Mouse (Mus musculus) mammary gland, adult 2 months (tissue): ENCODE results near the gene Zfp386. TPM values are rescaled to one million over a fixed set of nuclear protein-coding genes. Genes with fewer than 3 reads are reported as not detected.

Experiments used
- polyA plus RNA-seq: library from polyadenylated mRNA; depleted of rRNA; stranded (reverse); fragments of >200 nt; gene quantifications from 2 replicates; pipeline ENCODE4 v1.2.3, GENCODE M21; 2012; ENCODE audit warnings: low replicate concordance; rRNA removed

Gene Zfp386
- 4.1 and 8.9 TPM in 2 replicates for polyA plus RNA-seq

DNA sequence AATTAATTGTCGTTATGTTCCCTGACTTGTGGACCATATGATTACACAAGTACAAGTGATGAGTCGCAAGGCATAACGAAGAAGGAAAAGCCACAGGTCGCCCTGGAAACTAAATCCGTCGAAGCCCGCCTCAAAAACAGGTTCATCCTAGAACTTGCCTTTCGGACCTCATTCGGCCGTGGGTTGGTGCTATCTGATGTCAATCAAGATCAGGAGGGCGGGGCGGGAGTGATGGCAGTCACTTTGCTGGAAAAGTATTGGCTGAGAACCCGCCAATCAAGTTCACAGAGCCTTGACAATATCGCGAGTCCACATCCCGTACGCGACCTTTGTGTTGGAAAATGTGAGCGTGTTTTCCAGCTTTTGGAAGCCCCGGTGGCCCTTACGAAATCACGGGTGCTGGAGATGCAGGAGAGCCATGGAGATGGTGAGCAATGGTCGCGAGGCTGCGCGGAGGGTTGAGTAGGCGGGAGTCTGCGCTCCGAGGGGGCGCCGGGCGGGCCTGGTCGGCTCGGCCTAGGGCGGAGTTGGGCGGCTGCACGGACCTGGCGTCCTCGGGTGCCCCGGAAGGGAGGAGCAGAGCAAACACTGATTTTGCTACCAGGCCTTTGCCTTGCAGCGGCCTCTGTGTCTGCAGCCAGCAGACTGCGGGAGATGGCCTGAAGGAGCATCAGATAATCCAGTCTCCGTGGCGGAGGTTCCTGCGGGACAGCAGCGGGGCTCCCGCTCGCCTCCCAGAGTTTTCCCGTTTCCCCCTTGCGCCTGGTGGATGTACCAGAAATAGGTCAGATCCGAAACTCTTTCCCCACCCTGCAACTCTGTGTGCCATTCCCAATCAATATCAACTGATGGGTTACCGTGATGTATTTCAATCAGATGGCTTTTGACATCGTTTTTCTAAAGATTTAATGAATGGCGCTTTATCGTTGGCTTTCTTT, at the start of gene Zfp386:
Gene Zfp386, plus strand, starts transcription at position 285 of the 938 bp plus-strand sequence.

DNA sequence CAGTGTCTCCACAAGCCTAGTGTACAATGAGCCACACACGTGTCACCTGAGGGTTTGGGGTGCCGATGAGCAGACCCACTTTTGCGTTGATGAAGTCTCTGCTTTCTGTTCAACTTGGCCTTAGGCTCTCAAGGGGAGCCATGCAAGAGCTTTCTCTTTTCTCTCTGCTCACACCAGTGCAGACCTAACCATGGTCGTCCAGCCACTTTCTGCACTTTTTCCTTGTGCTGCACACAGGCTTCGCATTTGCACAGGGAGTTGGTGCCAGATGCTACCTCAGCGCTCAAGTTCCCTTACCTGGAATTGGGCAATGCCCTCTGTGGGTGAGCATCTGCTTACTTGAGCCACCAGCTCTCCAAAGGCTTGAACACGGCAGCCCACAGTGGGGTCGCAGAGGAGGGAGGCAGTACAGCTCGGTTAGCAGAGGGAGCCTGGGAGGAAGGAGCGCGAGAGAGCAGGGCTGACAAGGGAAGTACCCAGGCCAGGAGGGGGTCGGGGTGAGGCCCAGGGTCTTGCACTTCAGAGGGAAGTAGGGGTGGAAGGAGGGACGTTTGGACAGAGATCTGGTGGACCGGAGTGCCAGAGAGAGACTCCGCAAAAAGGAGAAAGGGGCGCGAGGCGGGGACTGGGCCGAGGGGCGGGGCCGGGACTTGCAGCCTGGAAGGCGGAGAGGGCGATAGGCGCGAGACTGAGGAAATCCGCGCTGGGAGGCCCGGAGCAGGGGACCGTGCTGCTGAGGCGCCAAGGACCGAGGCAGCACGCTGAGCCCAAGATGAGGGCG, 29.7 kb downstream of the Zfp386 start, which contains the start of gene Vipr2:
Gene Vipr2, plus strand, starts transcription at position 653 of the 781 bp plus-strand sequence.

Other genes with a start within 250 kb of the Zfp386 start
- gene Vipr2, start 30.0 kb downstream of the Zfp386 start, polyA plus RNA-seq = 0.32 and 1.9 TPM in 2 replicates
- 2.7 and 6.1 TPM in 2 replicates for gene Wdr60, start 215.3 kb downstream of the Zfp386 start, polyA plus RNA-seq
- gene Gm11027, start 227.7 kb downstream of the Zfp386 start, polyA plus RNA-seq = not detected in 2 replicates
- gene Esyt2, start 233.5 kb downstream of the Zfp386 start, polyA plus RNA-seq = 11.1 and 12.1 TPM in 2 replicates